Mouse (Mus musculus): Measurements from ENCODE around the gene Cuedc1.

Cuedc1 gene

GRCm38 (mm10) chr11:88148638-88149279, 50.9 kb downstream of the Cuedc1 start:
- no peak for DNase-seq

DNA sequence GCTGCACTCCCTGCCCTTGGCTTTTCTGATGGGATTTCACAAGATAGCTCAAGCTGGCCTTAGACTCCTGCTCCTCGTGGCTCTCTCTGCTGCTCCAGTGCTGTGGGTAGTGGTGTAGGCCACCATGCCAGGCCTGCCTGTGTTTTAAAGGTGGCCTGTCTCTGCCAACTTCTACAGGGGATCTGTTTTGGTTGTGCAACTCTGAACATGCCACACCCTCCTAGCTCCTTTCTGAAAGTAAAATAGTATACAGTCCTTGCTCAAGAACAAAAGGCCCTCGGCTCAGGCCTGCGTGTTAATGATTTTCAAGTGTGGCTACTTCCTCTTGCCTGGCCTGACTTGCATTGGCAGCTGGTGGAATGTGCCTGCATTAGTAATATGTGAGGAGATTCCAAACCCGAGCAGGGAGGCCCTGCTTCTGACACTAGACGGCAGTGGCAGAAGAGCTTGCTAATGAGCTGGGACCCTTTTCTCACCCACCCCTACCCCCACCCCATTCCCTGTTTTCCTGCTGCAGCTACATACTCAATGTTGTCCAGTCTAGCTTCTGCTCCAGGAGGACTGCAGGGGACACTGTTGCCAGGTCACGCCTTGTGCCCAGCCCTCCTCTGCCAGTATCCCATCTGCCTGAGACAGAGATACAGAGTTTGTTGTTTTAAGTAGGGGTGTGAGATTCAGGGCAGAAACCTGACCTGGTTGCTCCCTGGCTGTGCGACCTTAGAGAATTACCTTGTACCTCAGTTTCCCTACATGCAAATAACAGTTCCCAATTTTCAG, 53.7 kb downstream of the Cuedc1 start:
- DNase-seq: no peak

DNA sequence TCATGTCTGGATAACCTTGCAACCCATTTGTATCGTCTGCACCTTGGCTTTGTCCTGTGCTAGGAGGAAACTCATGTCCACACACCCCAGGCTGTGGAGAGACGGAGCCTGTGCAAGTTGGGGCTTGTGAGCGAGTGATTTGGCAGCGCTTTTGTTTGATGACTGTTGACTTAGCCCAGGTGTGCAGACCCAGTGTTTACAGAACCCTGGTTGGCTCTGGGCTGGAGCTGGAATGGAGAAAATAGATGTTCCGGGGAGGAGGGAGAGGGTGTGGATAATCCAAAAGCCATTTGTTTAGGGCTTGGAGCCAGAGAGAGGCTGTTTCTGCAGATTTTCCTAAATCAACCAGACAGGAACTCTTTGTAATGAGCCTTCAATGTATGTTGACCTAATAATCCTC, 56.0 kb downstream of the Cuedc1 start:
- DNase-seq: no peak

DNA sequence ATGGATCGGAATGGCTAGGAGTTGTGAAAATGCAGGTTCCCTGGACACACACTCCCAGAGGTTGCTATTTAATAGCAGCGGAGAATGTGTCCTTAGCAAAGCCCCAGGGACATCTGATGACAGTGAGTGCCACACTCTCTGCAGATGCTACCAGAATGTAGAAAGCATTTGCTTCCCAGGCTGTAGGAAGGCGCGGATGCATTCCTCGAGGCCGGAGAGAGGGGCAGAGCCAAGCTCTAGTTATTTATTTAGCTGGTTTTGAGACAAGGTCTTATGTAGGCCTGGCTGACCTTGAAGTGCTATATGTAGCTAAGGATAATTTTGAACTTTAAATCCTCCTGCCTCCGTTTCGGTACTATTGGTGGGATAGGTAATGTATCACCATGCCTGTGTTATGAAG, 56.6 kb downstream of the Cuedc1 start:
- no peak for DNase-seq

DNA sequence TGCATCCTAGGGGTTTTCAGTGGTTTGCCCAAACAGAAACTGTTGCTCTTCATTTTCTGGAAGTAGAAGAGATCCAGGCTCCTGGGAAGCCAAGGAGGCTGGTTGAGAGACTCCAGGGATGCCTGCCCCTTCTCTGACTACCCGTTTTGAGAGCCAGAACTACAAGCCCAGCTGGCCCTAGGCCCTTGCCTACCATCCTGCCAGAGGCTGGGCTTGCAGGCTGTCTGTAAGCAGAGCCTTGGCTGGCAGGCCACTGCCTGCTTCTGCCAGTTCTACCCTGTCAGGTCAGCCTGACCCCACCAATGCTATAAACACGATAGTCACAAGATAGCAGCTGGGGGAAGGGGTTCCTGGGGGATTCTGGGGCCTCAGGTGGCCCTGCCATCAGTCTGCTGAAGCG, 57.6 kb downstream of the Cuedc1 start:
- DNase-seq: no peak

GRCm38 (mm10) chr11:88155998-88156397, 58.1 kb downstream of the Cuedc1 start:
- no peak for DNase-seq

- DNase-seq: no peak
Measured at GRCm38 (mm10) chr11:88156403-88156802, 58.5 kb downstream of the Cuedc1 start.

DNA sequence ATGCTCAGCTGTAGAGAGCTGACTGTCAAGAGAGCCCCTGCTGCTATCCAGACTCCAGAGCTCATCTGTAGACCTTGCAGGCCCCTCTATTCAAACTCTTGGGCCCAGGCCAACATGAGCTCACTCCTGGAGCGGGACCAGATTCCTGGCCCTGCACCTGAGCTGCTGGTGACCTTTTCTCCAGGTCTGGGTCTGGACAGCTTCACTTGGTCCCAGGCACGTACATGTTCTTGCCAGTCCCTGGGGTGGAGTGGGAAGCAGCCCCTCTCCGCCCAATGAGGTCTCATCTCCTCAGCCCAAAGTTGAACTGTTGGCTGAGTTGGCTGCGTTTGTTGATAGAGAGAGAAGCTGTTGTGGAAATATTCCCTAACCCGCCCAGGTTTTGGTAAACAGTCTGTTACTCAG, 61.0 kb downstream of the Cuedc1 start:
- DNase-seq: no peak

DNA sequence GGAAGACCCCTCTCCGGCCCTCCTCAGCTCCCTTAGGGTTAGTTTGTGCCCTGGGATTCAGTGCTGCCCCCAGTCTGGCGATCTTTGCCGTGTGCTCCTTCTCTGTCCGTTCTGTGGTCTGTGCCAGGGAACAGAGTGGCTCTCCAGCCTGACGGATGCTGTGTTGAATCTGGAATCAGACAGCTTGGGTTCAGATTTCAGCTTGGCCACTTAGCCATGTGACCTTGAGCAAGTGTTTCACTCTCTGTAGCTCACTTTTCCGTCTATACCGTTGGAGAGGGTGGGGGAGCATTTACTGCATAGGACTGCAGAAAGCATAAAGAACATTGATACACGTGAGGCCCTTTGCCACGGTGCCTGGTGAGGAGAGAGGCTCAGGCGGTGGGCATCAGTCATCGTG, 61.5 kb downstream of the Cuedc1 start:
- DNase-seq: no peak

DNA sequence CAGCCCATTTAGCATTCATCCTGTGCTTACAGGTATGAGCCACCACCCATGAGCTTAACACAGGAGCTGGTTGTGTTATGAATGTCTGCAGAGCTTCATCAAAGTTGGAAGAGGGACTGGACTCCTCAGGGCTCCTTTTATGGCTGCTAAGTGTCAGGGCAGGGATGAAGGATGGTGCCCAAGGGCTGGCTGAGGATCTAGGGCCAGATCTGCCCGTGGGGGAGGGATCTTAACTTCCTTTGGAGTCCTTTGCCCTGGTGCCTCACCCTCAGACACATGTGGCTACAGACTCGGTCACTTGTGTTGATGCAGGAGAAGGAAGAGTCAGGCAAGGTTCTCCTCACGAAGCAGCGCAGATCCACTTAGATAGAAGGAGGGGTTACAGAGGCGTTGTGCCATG, 62.5 kb downstream of the Cuedc1 start:
- no peak for DNase-seq

DNA sequence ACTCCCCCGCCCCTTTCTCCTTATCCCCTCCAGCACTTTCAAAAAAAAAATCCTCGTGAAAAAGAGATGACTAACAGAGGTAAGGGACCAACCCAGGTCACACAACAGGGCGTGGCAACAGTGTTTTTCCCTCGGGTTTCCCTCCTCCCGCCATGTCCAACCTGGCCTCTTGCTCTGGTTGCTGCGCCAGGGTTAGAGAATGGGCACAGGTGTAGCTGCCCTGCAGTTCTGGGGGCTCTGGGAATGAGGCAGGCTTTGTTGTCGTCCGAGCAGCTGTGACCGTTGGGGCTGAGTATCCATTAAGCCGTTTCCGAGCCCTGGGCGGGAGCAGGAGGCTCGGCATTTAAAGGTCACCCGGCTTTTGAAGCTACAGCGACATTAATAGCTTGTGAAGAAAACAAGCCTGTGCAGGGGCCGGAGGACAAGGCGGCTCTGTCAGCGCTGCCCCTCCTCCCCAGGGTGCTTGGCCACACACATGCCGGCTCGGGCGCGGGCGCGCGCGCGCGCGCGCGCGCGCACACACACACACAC, 63.3 kb downstream of the Cuedc1 start:
- DNase-seq: no peak

GRCm38 (mm10) chr11:88161651-88162362, 63.9 kb downstream of the Cuedc1 start:
- DNase-seq: peak; percentile 77

GRCm38 (mm10) chr11:88162740-88163139, 64.9 kb downstream of the Cuedc1 start:
- DNase-seq: no peak

- DNase-seq: peak; percentile 37
Measured at GRCm38 (mm10) chr11:88164213-88164723, 66.4 kb downstream of the Cuedc1 start.

GRCm38 (mm10) chr11:88164801-88165377, 67.0 kb downstream of the Cuedc1 start:
- peak; percentile 19 for DNase-seq

DNA sequence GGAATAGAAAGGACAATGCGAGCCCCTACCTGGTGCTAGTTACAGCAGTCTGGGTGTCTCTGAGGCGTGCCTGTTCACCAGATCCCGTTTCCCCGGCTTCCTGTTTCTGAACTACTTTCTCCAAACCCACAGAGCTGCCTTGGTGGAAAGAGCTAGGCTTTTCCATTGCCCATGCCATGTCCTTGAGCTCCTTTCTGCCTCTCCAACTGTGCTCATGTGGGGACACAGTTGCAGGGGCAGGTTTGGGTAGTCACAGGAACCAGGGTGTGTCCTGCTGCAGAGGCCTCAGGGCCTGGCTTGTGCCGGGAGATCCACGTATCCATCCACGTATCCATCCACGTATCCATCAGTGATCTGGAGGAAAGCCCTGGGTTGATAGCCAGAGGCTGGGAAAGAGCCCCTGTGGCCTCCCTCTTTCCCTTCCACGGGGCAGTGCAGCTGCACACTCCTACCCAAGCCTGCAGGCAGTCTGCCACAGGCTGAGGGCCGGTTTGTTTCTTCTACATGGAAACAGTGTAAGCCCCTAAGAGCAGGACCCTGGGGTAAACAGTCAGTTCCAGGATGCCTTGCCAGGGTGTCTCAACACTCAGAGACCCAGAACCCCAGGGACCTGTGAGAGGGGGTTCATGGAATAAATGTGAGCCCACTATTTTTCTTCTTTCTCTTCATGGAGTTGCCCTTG, 68.0 kb downstream of the Cuedc1 start:
- no peak for DNase-seq

- DNase-seq: no peak
Measured at GRCm38 (mm10) chr11:88166471-88166870, 68.6 kb downstream of the Cuedc1 start.

DNA sequence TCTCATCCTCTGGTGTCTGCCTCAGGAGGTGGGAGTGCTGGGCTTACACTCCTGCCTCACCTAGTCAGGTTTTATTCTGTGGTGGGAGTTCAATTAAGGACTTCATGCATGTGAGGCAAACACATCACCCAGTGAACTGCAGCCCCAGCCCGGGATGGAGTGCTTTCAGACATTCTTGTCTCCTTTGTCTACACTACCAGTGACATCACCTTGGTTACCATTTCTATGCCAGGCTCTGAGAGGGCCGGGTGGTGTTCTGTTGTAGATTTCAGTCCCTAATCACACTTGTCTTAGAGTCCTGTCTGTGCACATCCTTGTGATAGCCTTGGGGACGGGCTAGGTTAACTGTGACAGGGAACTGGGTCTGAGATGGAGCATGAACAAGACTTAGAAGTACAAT, 70.8 kb downstream of the Cuedc1 start:
- DNase-seq: no peak

- no peak for DNase-seq
Measured at GRCm38 (mm10) chr11:88169531-88170040, 71.7 kb downstream of the Cuedc1 start.

- DNase-seq: no peak
Measured at GRCm38 (mm10) chr11:88170606-88171005, 72.7 kb downstream of the Cuedc1 start.

DNA sequence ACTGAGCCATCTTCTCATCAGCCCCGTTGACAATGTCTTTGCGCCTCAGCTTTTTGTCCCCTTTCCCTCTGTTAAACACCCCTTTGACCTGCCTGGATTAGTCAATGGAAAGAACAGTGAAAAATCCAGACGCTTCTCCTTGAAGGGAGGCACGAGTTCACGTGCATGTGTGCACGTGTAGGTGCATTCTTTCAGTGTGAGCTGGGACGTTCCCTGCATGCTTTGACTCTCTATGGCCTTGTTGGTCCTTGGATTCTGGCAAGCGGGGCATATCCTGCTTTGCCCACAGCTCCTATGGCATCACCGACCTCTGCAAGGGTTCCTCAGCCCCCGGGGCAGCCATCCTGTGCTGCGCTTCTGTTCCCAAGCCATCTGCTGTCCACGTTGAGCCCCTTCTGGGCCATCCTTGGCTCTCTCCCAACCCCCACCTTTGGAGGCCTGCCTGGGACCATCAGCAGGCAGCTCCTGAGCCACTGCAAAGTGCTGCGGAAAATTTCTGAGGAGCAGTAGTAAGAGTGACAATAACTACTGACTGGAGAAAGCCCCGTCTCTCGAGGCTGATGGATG, 74.1 kb downstream of the Cuedc1 start:
- no peak for DNase-seq

All from thymus, postnatal 14 days (tissue).